Mouse (Mus musculus) G1E (cell line): ENCODE data around the gene Lsg1. TPM values are rescaled to one million over a fixed set of nuclear protein-coding genes. Genes with fewer than 3 reads are reported as not detected.
A peak's percentile ranks its signal among the peaks of the same experiment; 100 is the strongest.

ENCODE experiments used
- ATAC-seq: 2 replicates; pipeline ENCODE4 v1.8.0; 2016; ENCODE audit warnings: mild to moderate bottlenecking; ENCODE audit not compliant: insufficient number of reproducible peaks, poor library complexity, low FRiP score, severe bottlenecking; ENCODE audit errors: extremely low read depth
- DNase-seq: peaks from one replicate; pipeline ENCODE4 v3.0.0; 2012; ENCODE audit warnings: low spot score
- H3K27me3 ChIP-seq: 2 replicates; pipeline ENCODE4 v1.6.1; 2012; ENCODE audit warnings: mild to moderate bottlenecking, low read length, inconsistent platforms; ENCODE audit not compliant: insufficient read depth
- H3K36me3 ChIP-seq: replicated peaks from 2 replicates; pipeline ENCODE3; 2012; ENCODE audit warnings: mild to moderate bottlenecking, inconsistent platforms
- H3K4me1 ChIP-seq: 2 replicates; pipeline ENCODE4 v1.6.1; 2012; ENCODE audit warnings: low read depth, low read length, inconsistent platforms, mixed read lengths; ENCODE audit not compliant: insufficient read depth
- H3K4me3 ChIP-seq: 2 replicates; pipeline ENCODE4 v1.5.1; 2012; ENCODE audit warnings: low read depth, mild to moderate bottlenecking, inconsistent platforms, low read length, moderate library complexity, mixed read lengths
- H3K9me3 ChIP-seq: replicated peaks from 2 replicates; pipeline ENCODE4 v1.6.1; 2012; ENCODE audit warnings: inconsistent platforms
- CTCF ChIP-seq: IDR thresholded peaks from 2 replicates; pipeline ENCODE4 v1.5.1; 2012; ENCODE audit warnings: low read depth, low read length, inconsistent platforms, mixed read lengths
- GATA1 ChIP-seq: IDR thresholded peaks from 2 replicates; pipeline ENCODE4 v1.6.1; 2012; ENCODE audit warnings: borderline replicate concordance, low read length, inconsistent platforms, mixed read lengths
- GATA2 ChIP-seq: IDR thresholded peaks from 2 replicates; pipeline ENCODE4 v1.6.1; 2012; ENCODE audit warnings: low read depth, low read length, inconsistent platforms, borderline replicate concordance
- POLR2AphosphoS5 ChIP-seq: IDR thresholded peaks from 2 replicates; pipeline ENCODE4 v1.6.1; 2012; ENCODE audit warnings: low read depth, low read length, inconsistent platforms; ENCODE audit not compliant: insufficient replicate concordance
- TAL1 ChIP-seq: conservative IDR thresholded peaks from 2 replicates; pipeline ENCODE4 v1.6.1; 2012; ENCODE audit warnings: low read depth, low read length, inconsistent platforms, mixed read lengths
- polyA plus RNA-seq: library from polyadenylated mRNA; stranded (reverse); fragments of >175 nt; gene quantifications from 2 replicates; pipeline ENCODE4 v1.2.3, GENCODE M21; 2012
- total RNA-seq, 2 experiments: library from RNA; stranded (forward) in 1 of 2; stranded (reverse) in 1 of 2; fragments of 200-1000 nt in 1 of 2; fragments of >200 nt in 1 of 2; fragmentation: Nextera tagmentation in 1 of 2; gene quantifications; 2 replicates each; pipeline ENCODE4 v1.2.3; 2014 to 2017

Lsg1 gene
- total and polyA plus RNA-seq, 3 experiments, result 11.0 to 65.7 (median 59.5) TPM

- Histone ChIP-seq H3K4me1 (peaks cover 87% of the 10 kb centered on the region), H3K4me3 (no peak overlapping the region; the same call in 1 of the 2 replicates), H3K27me3 (no peaks in the 10 kb centered on the region), H3K36me3 (peaks cover 90% of the 10 kb centered on the region), H3K9me3 (peaks cover 6% of the 10 kb centered on the region)
- ATAC-seq (no peak), DNase-seq (no peak)
- TF ChIP-seq GATA1 (no peak), TAL1 (no peak), POLR2AphosphoS5 (no peak), CTCF (no peak), GATA2 (no peak)
Measured at GRCm38 (mm10) chr16:30543386-30543785, 44.0 kb downstream of the Lsg1 start.

GRCm38 (mm10) chr16:30542826-30543225 is 44.6 kb downstream of the Lsg1 start:
- no peak for ATAC-seq
- H3K27me3 ChIP-seq, result no peaks in the 10 kb centered on the region
- peaks cover 6% of the 10 kb centered on the region for H3K9me3 ChIP-seq
- TF ChIP-seq GATA2 (no peak), TAL1 (no peak), POLR2AphosphoS5 (no peak), CTCF (no peak), GATA1 (no peak)
- peaks cover 88% of the 10 kb centered on the region for H3K4me1 ChIP-seq
- no peak overlapping the region for H3K4me3 ChIP-seq
- DNase-seq, result no peak
- H3K36me3 ChIP-seq, result peaks cover 92% of the 10 kb centered on the region

- no peak for ATAC-seq
- no peaks in the 10 kb centered on the region for H3K27me3 ChIP-seq
Measured at GRCm38 (mm10) chr16:30540107-30541001, 47.0 kb downstream of the Lsg1 start.

GRCm38 (mm10) chr16:30539433-30539832 is 48.0 kb downstream of the Lsg1 start:
- no peaks in the 10 kb centered on the region for H3K27me3 ChIP-seq
- no peaks in the 10 kb centered on the region for H3K9me3 ChIP-seq
- peaks cover 78% of the 10 kb centered on the region for H3K36me3 ChIP-seq
- no peak overlapping the region for H3K4me3 ChIP-seq
- TF ChIP-seq TAL1, result no peak
- peak; percentile 90 for TF ChIP-seq CTCF
- H3K4me1 ChIP-seq, result peaks cover 81% of the 10 kb centered on the region
- ATAC-seq (peak; percentile 79), DNase-seq (peak; percentile 62)

More at GRCm38 (mm10) chr16:30540107-30541001, 47.0 kb downstream of the Lsg1 start:
- H3K4me1 ChIP-seq, result peaks cover 86% of the 10 kb centered on the region
- H3K4me3 ChIP-seq, result no peak overlapping the region
- H3K9me3 ChIP-seq, result no peaks in the 10 kb centered on the region
- TF ChIP-seq GATA2 (no peak), GATA1 (no peak), POLR2AphosphoS5 (no peak), CTCF (no peak), TAL1 (no peak)
- no peak for DNase-seq
- H3K36me3 ChIP-seq, result peaks cover 82% of the 10 kb centered on the region

- Histone ChIP-seq H3K27me3 (no peaks in the 10 kb centered on the region), H3K9me3 (no peaks in the 10 kb centered on the region), H3K36me3 (peaks cover 80% of the 10 kb centered on the region), H3K4me1 (peaks cover 63% of the 10 kb centered on the region), H3K4me3 (no peak overlapping the region)
- DNase-seq (no peak), ATAC-seq (no peak)
- no peak for TF ChIP-seq TAL1
- TF ChIP-seq POLR2AphosphoS5, result no peak
- no peak for TF ChIP-seq CTCF
- no peak for TF ChIP-seq GATA1
- no peak for TF ChIP-seq GATA2
Measured at GRCm38 (mm10) chr16:30535075-30535474, 52.3 kb downstream of the Lsg1 start.

- TF ChIP-seq GATA2, result no peak
- TF ChIP-seq GATA1, result no peak
- TF ChIP-seq POLR2AphosphoS5, result no peak
- no peak for TF ChIP-seq CTCF
- no peak for TF ChIP-seq TAL1
- Histone ChIP-seq H3K36me3 (peaks cover 80% of the 10 kb centered on the region), H3K27me3 (no peaks in the 10 kb centered on the region), H3K4me1 (peaks cover 48% of the 10 kb centered on the region), H3K9me3 (no peaks in the 10 kb centered on the region), H3K4me3 (no peak overlapping the region)
- no peak for DNase-seq
- ATAC-seq, result no peak
Measured at GRCm38 (mm10) chr16:30533592-30533991, 53.8 kb downstream of the Lsg1 start.
